Mouse (Mus musculus): Measurements from ENCODE around the gene Tas2r102. TPM values are rescaled to one million over a fixed set of nuclear protein-coding genes. Genes with fewer than 3 reads are reported as not detected.

Gene Tas2r102
- total and polyA plus RNA-seq, 3 experiments: not detected

GRCm38 (mm10) chr6:132802518-132802917, 40.6 kb downstream of the Tas2r102 start, which contains the start of gene Tas2r117:
Tas2r117 (plus strand) TSS chr6:132802818.
- Histone ChIP-seq H3K9ac (ENCODE audit: insufficient read depth, low read depth) (no peak within 1 kb of the TSS), H3K9me3 (replicated peaks; ENCODE audit: low read length) (peaks cover 5% of the 10 kb centered on the region), H3K36me3 (replicated peaks in 1 of 2; ENCODE audit: control insufficient read depth in 1 of 2, insufficient read depth in 1 of 2, low read length in 1 of 2) (no peaks in the 10 kb centered on the region), H3K4me2 (ENCODE audit: insufficient read depth, low read depth, poor library complexity, severe bottlenecking) (no peak within 1 kb of the TSS), H3K27me3 (replicated peaks) (no peaks in the 10 kb centered on the region), H3K79me2 (replicated peaks; ENCODE audit: control insufficient read depth, extremely low read depth, insufficient read depth, poor library complexity, severe bottlenecking) (no peaks in the 10 kb centered on the region), H3K4me3 (replicated peaks in 1 of 3; ENCODE audit: low read depth in 2 of 3, low read length in 2 of 3, poor library complexity in 1 of 3) (no peak within 1 kb of the TSS), H3K4me1 (ENCODE audit: control insufficient read depth in 1 of 2, insufficient read depth in 2 of 2) (no peaks in the 10 kb centered on the region), H3K27ac (ENCODE audit: insufficient read depth, low read depth) (no peak within 1 kb of the TSS)
- dilution Hi-C loops (cut with MboI; ENCODE audit: extremely low pct_ligation_motif_present, extremely low pct_unique_long_range_greater_than_20kb, low sequenced_read_pairs): no loop called here
- in situ Hi-C loops (cut with MboI; ENCODE audit: low pct_ligation_motif_present, low pct_unique_long_range_greater_than_20kb, low sequenced_read_pairs): no loop called here
- TF ChIP-seq KAT2A (IDR thresholded peaks at IDR 0.05; ENCODE audit: insufficient replicate concordance, low read length) (no peak), ZMIZ1 (IDR thresholded peaks at IDR 0.05; ENCODE audit: low read depth, low read length) (no peak), BHLHE40 (IDR thresholded peaks at IDR 0.05; ENCODE audit: low read depth, low read length) (no peak), ZC3H11A (IDR thresholded peaks at IDR 0.05; ENCODE audit: low read depth, low read length) (no peak), NRF1 (IDR thresholded peaks at IDR 0.05; ENCODE audit: low read depth, low read length) (no peak), TBP (conservative IDR thresholded peaks at IDR 0.05; ENCODE audit: low read depth, low read length) (no peak), ZNF384 (IDR thresholded peaks at IDR 0.05; ENCODE audit: low read depth, low read length) (no peak), USF2 (conservative IDR thresholded peaks at IDR 0.05; ENCODE audit: low read depth, low read length) (no peak), SMC3 (IDR thresholded peaks at IDR 0.05; ENCODE audit: low read depth, low read length) (no peak), TCF12 (IDR thresholded peaks at IDR 0.05; ENCODE audit: low read depth, low read length) (no peak), RAD21 (IDR thresholded peaks at IDR 0.05; ENCODE audit: low read depth, low read length) (no peak), ELF1 (IDR thresholded peaks at IDR 0.05; ENCODE audit: low read depth, low read length) (no peak), POLR2AphosphoS2 (IDR thresholded peaks at IDR 0.05; ENCODE audit: low read depth, low read length) (no peak), POLR2A (IDR thresholded peaks at IDR 0.05; ENCODE audit: low read depth, low read length) (no peak), CHD1 (IDR thresholded peaks at IDR 0.05; ENCODE audit: low read depth, low read length) (no peak), GABPA (IDR thresholded peaks at IDR 0.05; ENCODE audit: insufficient replicate concordance, low read depth, low read length) (no peak), SIN3A (IDR thresholded peaks at IDR 0.05; ENCODE audit: low read length) (no peak), MAX (IDR thresholded peaks at IDR 0.05; ENCODE audit: low read length) (no peak), HCFC1 (IDR thresholded peaks at IDR 0.05; ENCODE audit: low read depth, low read length) (no peak), PAX5 (IDR thresholded peaks at IDR 0.05; ENCODE audit: low read length) (no peak)
- no peak for DNase-seq (ENCODE audit: extremely low read depth)

Other genes starting within 250 kb of the Tas2r102 start
- not detected in 2 replicates for gene Prh1, start 192.3 kb upstream of the Tas2r102 start, total RNA-seq (2012; rRNA removed)
- gene Prh1, start 192.3 kb upstream of the Tas2r102 start, total RNA-seq (2014; rRNA removed): not detected in 2 replicates
- not detected in 2 replicates for gene Prh1, start 192.3 kb upstream of the Tas2r102 start, polyA plus RNA-seq (2012; ENCODE audit: insufficient read length, low read depth)
- not detected in 2 replicates for gene Prp2, start 166.2 kb upstream of the Tas2r102 start, total RNA-seq (2012; rRNA removed)
- gene Prp2, start 166.2 kb upstream of the Tas2r102 start, total RNA-seq (2014; rRNA removed): not detected in 2 replicates
- gene Prp2, start 166.2 kb upstream of the Tas2r102 start, polyA plus RNA-seq (2012; ENCODE audit: insufficient read length, low read depth): not detected in 2 replicates
- not detected in 2 replicates for gene A630073D07Rik, start 110.6 kb upstream of the Tas2r102 start, total RNA-seq (2012; rRNA removed)
- gene A630073D07Rik, start 110.6 kb upstream of the Tas2r102 start, total RNA-seq (2014; rRNA removed): not detected in 2 replicates
- not detected in 2 replicates for gene A630073D07Rik, start 110.6 kb upstream of the Tas2r102 start, polyA plus RNA-seq (2012; ENCODE audit: insufficient read length, low read depth)
- not detected in 2 replicates for gene Tas2r120, start 105.2 kb upstream of the Tas2r102 start, total RNA-seq (2012; rRNA removed)
- gene Tas2r120, start 105.2 kb upstream of the Tas2r102 start, total RNA-seq (2014; rRNA removed): not detected in 2 replicates
- gene Tas2r120, start 105.2 kb upstream of the Tas2r102 start, polyA plus RNA-seq (2012; ENCODE audit: insufficient read length, low read depth): not detected in 2 replicates
- not detected in 2 replicates for gene Tas2r121, start 61.1 kb upstream of the Tas2r102 start, total RNA-seq (2012; rRNA removed)
- not detected in 2 replicates for gene Tas2r121, start 61.1 kb upstream of the Tas2r102 start, total RNA-seq (2014; rRNA removed)
- gene Tas2r121, start 61.1 kb upstream of the Tas2r102 start, polyA plus RNA-seq (2012; ENCODE audit: insufficient read length, low read depth): not detected in 2 replicates
- not detected in 2 replicates for gene Tas2r122, start 50.2 kb upstream of the Tas2r102 start, total RNA-seq (2012; rRNA removed)
- not detected in 2 replicates for gene Tas2r122, start 50.2 kb upstream of the Tas2r102 start, total RNA-seq (2014; rRNA removed)
- gene Tas2r122, start 50.2 kb upstream of the Tas2r102 start, polyA plus RNA-seq (2012; ENCODE audit: insufficient read length, low read depth): not detected in 2 replicates
- gene Tas2r115, start 24.1 kb upstream of the Tas2r102 start, total RNA-seq (2012; rRNA removed): not detected in 2 replicates
- not detected in 2 replicates for gene Tas2r115, start 24.1 kb upstream of the Tas2r102 start, total RNA-seq (2014; rRNA removed)
- not detected in 2 replicates for gene Tas2r115, start 24.1 kb upstream of the Tas2r102 start, polyA plus RNA-seq (2012; ENCODE audit: insufficient read length, low read depth)
- gene Tas2r124, start 7.4 kb upstream of the Tas2r102 start, total RNA-seq (2012; rRNA removed): not detected in 2 replicates
- gene Tas2r124, start 7.4 kb upstream of the Tas2r102 start, total RNA-seq (2014; rRNA removed): not detected in 2 replicates
- gene Tas2r124, start 7.4 kb upstream of the Tas2r102 start, polyA plus RNA-seq (2012; ENCODE audit: insufficient read length, low read depth): not detected in 2 replicates
- not detected in 2 replicates for gene Tas2r136, start 16.0 kb downstream of the Tas2r102 start, total RNA-seq (2012; rRNA removed)
- not detected in 2 replicates for gene Tas2r136, start 16.0 kb downstream of the Tas2r102 start, total RNA-seq (2014; rRNA removed)
- not detected in 2 replicates for gene Tas2r136, start 16.0 kb downstream of the Tas2r102 start, polyA plus RNA-seq (2012; ENCODE audit: insufficient read length, low read depth)
- gene Tas2r117, start 40.7 kb downstream of the Tas2r102 start, total RNA-seq (2012; rRNA removed): not detected in 2 replicates
- gene Tas2r117, start 40.7 kb downstream of the Tas2r102 start, total RNA-seq (2014; rRNA removed): not detected in 2 replicates
- not detected in 2 replicates for gene Tas2r117, start 40.7 kb downstream of the Tas2r102 start, polyA plus RNA-seq (2012; ENCODE audit: insufficient read length, low read depth)
- not detected in 2 replicates for gene Tas2r123, start 85.0 kb downstream of the Tas2r102 start, total RNA-seq (2012; rRNA removed)
- not detected in 2 replicates for gene Tas2r123, start 85.0 kb downstream of the Tas2r102 start, total RNA-seq (2014; rRNA removed)
- not detected in 2 replicates for gene Tas2r123, start 85.0 kb downstream of the Tas2r102 start, polyA plus RNA-seq (2012; ENCODE audit: insufficient read length, low read depth)
- gene Tas2r116, start 93.3 kb downstream of the Tas2r102 start, total RNA-seq (2012; rRNA removed): not detected in 2 replicates
- not detected in 2 replicates for gene Tas2r116, start 93.3 kb downstream of the Tas2r102 start, total RNA-seq (2014; rRNA removed)
- gene Tas2r116, start 93.3 kb downstream of the Tas2r102 start, polyA plus RNA-seq (2012; ENCODE audit: insufficient read length, low read depth): not detected in 2 replicates
- not detected in 2 replicates for gene Tas2r110, start 105.9 kb downstream of the Tas2r102 start, total RNA-seq (2012; rRNA removed)
- not detected in 2 replicates for gene Tas2r110, start 105.9 kb downstream of the Tas2r102 start, total RNA-seq (2014; rRNA removed)
- not detected in 2 replicates for gene Tas2r110, start 105.9 kb downstream of the Tas2r102 start, polyA plus RNA-seq (2012; ENCODE audit: insufficient read length, low read depth)
- gene Tas2r113, start 130.9 kb downstream of the Tas2r102 start, total RNA-seq (2012; rRNA removed): not detected in 2 replicates
- gene Tas2r113, start 130.9 kb downstream of the Tas2r102 start, total RNA-seq (2014; rRNA removed): not detected in 2 replicates
- gene Tas2r113, start 130.9 kb downstream of the Tas2r102 start, polyA plus RNA-seq (2012; ENCODE audit: insufficient read length, low read depth): not detected in 2 replicates
- not detected in 2 replicates for gene Tas2r125, start 147.5 kb downstream of the Tas2r102 start, total RNA-seq (2012; rRNA removed)
- gene Tas2r125, start 147.5 kb downstream of the Tas2r102 start, total RNA-seq (2014; rRNA removed): not detected in 2 replicates
- not detected in 2 replicates for gene Tas2r125, start 147.5 kb downstream of the Tas2r102 start, polyA plus RNA-seq (2012; ENCODE audit: insufficient read length, low read depth)
- gene Tas2r129, start 189.0 kb downstream of the Tas2r102 start, total RNA-seq (2012; rRNA removed): not detected in 2 replicates
- not detected in 2 replicates for gene Tas2r129, start 189.0 kb downstream of the Tas2r102 start, total RNA-seq (2014; rRNA removed)
- gene Tas2r129, start 189.0 kb downstream of the Tas2r102 start, polyA plus RNA-seq (2012; ENCODE audit: insufficient read length, low read depth): not detected in 2 replicates
- not detected in 2 replicates for gene Tas2r131, start 195.8 kb downstream of the Tas2r102 start, total RNA-seq (2012; rRNA removed)
- gene Tas2r131, start 195.8 kb downstream of the Tas2r102 start, total RNA-seq (2014; rRNA removed): not detected in 2 replicates
- gene Tas2r131, start 195.8 kb downstream of the Tas2r102 start, polyA plus RNA-seq (2012; ENCODE audit: insufficient read length, low read depth): not detected in 2 replicates
- gene Tas2r109, start 218.8 kb downstream of the Tas2r102 start, total RNA-seq (2012; rRNA removed): not detected in 2 replicates
- gene Tas2r109, start 218.8 kb downstream of the Tas2r102 start, total RNA-seq (2014; rRNA removed): not detected in 2 replicates
- not detected in 2 replicates for gene Tas2r109, start 218.8 kb downstream of the Tas2r102 start, polyA plus RNA-seq (2012; ENCODE audit: insufficient read length, low read depth)